Mouse (Mus musculus) bone marrow macrophage, adult 2 months (primary cell): Measurements from ENCODE around the gene Ltn1. TPM values are rescaled to one million over a fixed set of nuclear protein-coding genes. Genes with fewer than 3 reads are reported as not detected.

Experiments used
- H3K27ac ChIP-seq: 2 replicates; pipeline ENCODE4 v1.5.1; 2012; ENCODE audit warnings: low read depth, low read length; ENCODE audit not compliant: insufficient read depth
- H3K4me1 ChIP-seq: 2 replicates; pipeline ENCODE4 v1.6.1; 2012; ENCODE audit warnings: low read length; ENCODE audit not compliant: control insufficient read depth, insufficient read depth
- H3K4me3 ChIP-seq: 2 replicates; pipeline ENCODE4 v1.5.1; 2012; ENCODE audit warnings: mild to moderate bottlenecking, low read length, moderate library complexity; ENCODE audit not compliant: insufficient read depth
- CTCF ChIP-seq: IDR thresholded peaks from 2 replicates; pipeline ENCODE4 v1.5.1; 2012; ENCODE audit warnings: low read depth, mild to moderate bottlenecking, low read length, moderate library complexity
- POLR2A ChIP-seq: IDR thresholded peaks from 2 replicates; pipeline ENCODE4 v1.6.1; 2012; ENCODE audit warnings: mild to moderate bottlenecking, low read depth, low read length, borderline replicate concordance
- polyA plus RNA-seq: library from polyadenylated mRNA; stranded (reverse); fragments of >200 nt; gene quantifications from 2 replicates; pipeline ENCODE4 v1.2.4, GENCODE M21; 2012; ENCODE audit not compliant: missing spikeins, insufficient read depth, insufficient read length

Gene Ltn1
- polyA plus RNA-seq, 1 experiment: 14.1 TPM

- Histone ChIP-seq H3K4me3 (no peak overlapping the region), H3K4me1 (no peaks in the 10 kb centered on the region), H3K27ac (no peak overlapping the region)
- no peak for TF ChIP-seq POLR2A
- no peak for TF ChIP-seq CTCF
These were observed 11.8 kb downstream of the Ltn1 start for GRCm38 (mm10) chr16:87420662-87421061.

- Histone ChIP-seq H3K4me1 (no peaks in the 10 kb centered on the region; the same call in 1 of the 2 replicates), H3K4me3 (no peak overlapping the region), H3K27ac (no peak overlapping the region)
- TF ChIP-seq POLR2A (no peak), CTCF (0 out of 2 replicates have a peak, but pooled peaks have one; percentile 11)
These were observed 27.4 kb downstream of the Ltn1 start for GRCm38 (mm10) chr16:87405001-87405400.

GRCm38 (mm10) chr16:87393813-87394548, 38.4 kb downstream of the Ltn1 start:
- H3K4me3 ChIP-seq: no peak overlapping the region
- H3K4me1 ChIP-seq: peaks cover 7% of the 10 kb centered on the region
- no peak overlapping the region for H3K27ac ChIP-seq
- TF ChIP-seq POLR2A: no peak
- peak; percentile 47; the same call in 1 of the 2 replicates for TF ChIP-seq CTCF

GRCm38 (mm10) chr16:87387444-87387977, 44.9 kb downstream of the Ltn1 start:
- H3K4me1 ChIP-seq: peaks cover 19% of the 10 kb centered on the region
- TF ChIP-seq POLR2A (no peak), CTCF (no peak)
- peak overlapping the region; percentile 11; the same call in 1 of the 2 replicates for H3K27ac ChIP-seq
- H3K4me3 ChIP-seq: no peak overlapping the region

GRCm38 (mm10) chr16:87384366-87384765, 48.0 kb downstream of the Ltn1 start:
- Histone ChIP-seq H3K4me3 (no peak overlapping the region), H3K27ac (no peak overlapping the region), H3K4me1 (peaks cover 17% of the 10 kb centered on the region)
- TF ChIP-seq POLR2A (no peak), CTCF (no peak)

- Histone ChIP-seq H3K27ac (no peak overlapping the region), H3K4me1 (peaks cover 9% of the 10 kb centered on the region), H3K4me3 (no peak overlapping the region)
- TF ChIP-seq CTCF (no peak), POLR2A (no peak)
These were observed 49.4 kb downstream of the Ltn1 start for GRCm38 (mm10) chr16:87382996-87383395.

GRCm38 (mm10) chr16:87366445-87366844, 66.0 kb downstream of the Ltn1 start:
- H3K4me3 ChIP-seq: no peak overlapping the region
- no peaks in the 10 kb centered on the region for H3K4me1 ChIP-seq
- TF ChIP-seq CTCF: no peak
- no peak for TF ChIP-seq POLR2A
- no peak overlapping the region for H3K27ac ChIP-seq

GRCm38 (mm10) chr16:87366035-87366434, 66.4 kb downstream of the Ltn1 start:
- TF ChIP-seq CTCF (no peak), POLR2A (no peak)
- Histone ChIP-seq H3K4me1 (no peaks in the 10 kb centered on the region), H3K27ac (no peak overlapping the region), H3K4me3 (no peak overlapping the region)

- Histone ChIP-seq H3K4me1 (no peaks in the 10 kb centered on the region), H3K4me3 (no peak overlapping the region), H3K27ac (no peak overlapping the region)
- TF ChIP-seq POLR2A: no peak
- no peak for TF ChIP-seq CTCF
These were observed 68.2 kb downstream of the Ltn1 start for GRCm38 (mm10) chr16:87364231-87364630.

- Histone ChIP-seq H3K4me3 (no peak overlapping the region), H3K4me1 (no peaks in the 10 kb centered on the region; the same call in 1 of the 2 replicates), H3K27ac (no peak overlapping the region)
- no peak for TF ChIP-seq CTCF
- TF ChIP-seq POLR2A: no peak
These were observed 72.3 kb downstream of the Ltn1 start for GRCm38 (mm10) chr16:87360096-87360495.
